Mouse (Mus musculus) T-helper 1 cell (primary cell): ENCODE results near the gene Msmp.

Source experiments
- in situ Hi-C: fragments of 300-600 bp; cut with MboI, MseI; formaldehyde crosslinking; loops from one replicate; pipeline ENCODE4 v1.15.1; 2025; ENCODE audit warnings: high pct_unique_total_duplicates

The Msmp gene

DNA sequence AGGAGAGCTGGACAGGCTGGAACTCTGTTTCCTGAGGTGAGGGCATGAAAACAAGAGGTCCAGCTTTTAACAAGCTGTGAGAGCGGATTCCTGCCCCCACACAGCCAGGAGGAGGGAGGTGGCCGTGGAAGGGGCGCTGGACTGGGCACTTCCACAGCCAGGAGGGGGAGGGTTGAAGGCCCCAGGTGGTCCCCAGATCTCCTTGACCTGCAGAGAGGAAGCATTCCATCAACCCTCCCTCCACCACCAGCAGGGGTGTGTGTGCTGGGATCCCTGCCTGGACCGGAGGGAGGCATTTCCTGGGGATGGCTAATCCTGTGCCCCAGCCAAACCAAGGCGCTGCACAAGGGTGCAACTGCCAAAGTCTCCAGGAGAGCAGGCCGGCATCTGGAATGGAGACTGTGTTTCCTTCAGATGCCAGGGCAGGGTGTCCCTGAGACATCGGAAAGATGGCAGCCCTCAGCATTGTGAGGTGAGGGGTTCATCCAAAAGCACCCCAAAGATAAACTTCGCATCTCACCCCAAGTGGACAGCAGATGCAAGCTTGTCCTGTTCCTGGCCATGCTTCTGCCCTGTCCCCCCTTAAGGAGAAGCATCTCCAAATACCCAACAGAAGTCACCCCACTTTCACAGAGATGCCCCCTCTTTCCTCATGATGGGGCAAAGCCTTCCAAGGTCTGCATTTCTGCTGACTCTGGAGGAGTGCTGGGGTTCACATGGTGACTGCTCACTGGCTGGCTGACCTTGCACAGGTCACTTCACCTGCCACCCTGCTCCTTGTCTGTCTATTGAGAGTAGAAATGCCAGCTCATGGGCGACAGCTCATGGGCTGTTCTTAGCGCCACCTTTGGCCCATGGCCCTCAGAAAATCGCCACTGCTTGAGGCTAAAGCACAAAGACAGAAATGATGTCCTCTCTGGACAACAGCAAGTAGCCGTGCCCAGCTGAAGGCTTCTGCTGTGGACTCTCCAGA lies at the start of gene Msmp:
Gene Msmp (minus strand): TSS at position 51 of the 973 bp plus-strand sequence.
- in situ Hi-C loops = no loop called here

DNA sequence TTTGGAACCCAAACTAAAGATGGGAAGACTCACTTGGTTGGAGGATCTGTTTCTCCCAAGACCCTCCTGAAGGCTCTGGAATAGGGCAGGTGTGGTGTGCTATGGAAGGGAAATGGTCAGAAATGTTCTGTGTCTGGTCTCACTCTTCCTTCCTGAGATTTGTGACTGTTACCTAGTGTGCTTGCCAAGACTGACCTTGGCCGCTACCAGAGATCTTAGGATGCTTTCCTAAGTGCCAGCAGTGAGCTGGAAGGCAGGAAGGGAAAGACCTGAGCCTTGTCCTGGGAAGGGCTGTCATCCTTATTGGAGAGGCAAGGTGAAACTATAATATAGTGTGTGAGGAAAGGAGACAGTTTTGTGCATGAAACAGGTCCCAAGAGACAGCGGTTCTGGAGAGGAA lies 49.4 kb upstream of the Msmp start:
- in situ Hi-C loops = loop anchor here (5.0 kb wide), 1 partner anchor 84 kb away; no protein-coding TSS in a partner anchor

DNA sequence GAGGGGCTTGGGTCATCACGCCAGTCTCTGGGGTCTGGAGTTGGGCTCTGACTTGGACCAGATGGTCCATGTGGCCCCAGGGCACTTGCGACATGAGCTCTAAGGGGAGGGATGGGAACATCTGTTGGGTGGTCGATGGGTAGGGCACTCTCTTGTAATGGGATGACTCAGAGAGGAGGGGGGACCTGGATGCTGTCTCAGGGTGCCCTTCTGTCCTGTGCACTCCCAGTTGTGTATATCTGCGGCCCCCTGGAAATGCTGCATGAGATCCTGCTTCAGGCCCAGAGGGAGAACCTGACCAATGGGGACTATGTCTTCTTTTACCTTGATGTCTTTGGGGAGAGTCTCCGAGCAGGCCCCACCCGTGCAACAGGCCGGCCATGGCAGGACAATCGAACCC lies 49.0 kb upstream of the Msmp start:
- in situ Hi-C loops = loop anchor here (5.0 kb wide), 1 partner anchor 84 kb away; no protein-coding TSS in a partner anchor

DNA sequence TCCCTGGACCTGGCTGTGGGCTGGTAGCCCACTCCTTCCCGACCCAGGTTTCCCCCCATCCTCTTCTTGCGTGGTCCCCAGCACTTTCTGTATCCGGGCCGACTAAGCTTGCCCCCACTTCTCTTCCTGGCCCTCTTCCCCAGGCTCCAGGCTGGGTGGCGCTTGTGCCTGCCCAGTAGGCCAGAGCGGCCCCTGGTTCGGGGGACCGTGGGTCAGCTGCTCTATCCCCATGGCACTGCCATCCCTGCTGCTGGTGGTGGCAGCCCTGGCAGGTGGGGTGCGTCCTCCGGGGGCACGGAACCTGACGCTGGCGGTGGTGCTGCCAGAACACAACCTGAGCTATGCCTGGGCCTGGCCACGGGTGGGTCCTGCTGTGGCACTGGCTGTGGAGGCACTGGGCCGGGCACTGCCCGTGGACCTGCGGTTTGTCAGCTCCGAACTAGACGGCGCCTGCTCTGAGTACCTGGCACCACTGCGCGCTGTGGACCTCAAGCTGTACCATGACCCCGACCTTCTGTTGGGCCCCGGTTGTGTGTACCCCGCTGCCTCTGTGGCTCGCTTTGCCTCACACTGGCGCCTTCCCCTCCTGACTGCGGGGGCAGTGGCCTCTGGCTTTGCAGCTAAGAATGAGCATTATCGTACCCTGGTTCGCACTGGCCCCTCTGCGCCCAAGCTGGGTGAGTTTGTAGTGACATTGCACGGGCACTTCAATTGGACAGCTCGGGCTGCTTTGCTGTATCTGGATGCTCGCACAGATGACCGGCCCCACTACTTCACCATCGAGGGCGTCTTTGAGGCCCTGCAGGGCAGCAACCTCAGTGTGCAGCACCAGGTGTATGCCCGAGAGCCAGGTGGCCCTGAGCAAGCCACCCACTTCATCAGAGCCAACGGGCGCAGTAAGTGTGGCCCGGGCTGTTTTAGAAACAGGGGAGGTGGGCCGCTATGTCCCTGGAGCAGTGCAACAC lies 47.9 kb upstream of the Msmp start:
- in situ Hi-C loops = loop anchor here (5.0 kb wide), 1 partner anchor 85 kb away; no protein-coding TSS in a partner anchor

DNA sequence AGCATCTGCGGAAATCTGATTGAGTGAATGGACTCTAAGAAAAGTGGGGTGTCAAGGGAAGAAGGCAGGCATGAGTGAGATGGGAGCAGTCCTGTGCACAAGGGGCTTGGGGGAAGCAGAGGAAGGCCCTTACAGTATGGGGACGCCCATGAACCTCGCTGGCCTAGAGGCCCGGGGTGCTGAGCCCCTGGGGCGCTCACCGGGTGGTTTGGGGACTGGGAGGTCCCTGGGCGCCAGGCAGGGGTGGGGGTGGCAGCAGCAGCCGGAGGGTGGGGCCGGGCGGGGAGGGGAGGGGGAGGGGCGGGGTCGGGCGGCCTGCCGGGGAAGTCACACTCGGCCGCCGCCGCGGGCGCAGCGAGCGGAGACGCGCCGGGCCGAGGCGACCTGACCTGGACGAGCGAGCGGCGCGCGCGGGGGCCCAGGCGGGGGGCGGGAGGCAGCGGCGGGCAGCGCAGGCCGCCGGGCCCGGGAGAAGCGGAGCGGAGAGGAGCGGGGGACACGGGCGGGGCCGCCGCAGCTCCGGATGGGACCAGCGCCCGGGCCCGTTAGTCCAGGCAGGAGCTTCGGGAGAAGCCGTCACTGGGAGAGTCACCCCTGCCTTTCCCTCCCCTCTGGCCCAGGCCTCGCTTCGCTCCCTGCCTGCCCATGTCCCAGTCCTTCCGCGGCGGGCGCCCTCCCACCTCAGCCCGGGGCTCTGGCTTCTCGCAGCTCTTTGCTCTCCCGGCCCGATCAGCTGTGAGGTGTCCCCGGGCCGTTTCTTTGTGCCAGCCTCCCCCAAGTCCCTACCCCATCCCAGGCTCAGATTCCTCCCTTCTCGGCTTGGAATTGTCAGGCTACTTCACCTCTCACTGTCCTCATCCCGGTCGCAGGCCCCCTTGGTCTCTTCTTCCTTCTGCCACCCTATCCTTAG lies 47.0 kb upstream of the Msmp start, which contains the start of gene Npr2:
Gene Npr2 (plus strand): TSS at position 890 of the 910 bp plus-strand sequence.
- in situ Hi-C loops = loop anchor here (5.0 kb wide), 1 partner anchor 86 kb away; no protein-coding TSS in a partner anchor

DNA sequence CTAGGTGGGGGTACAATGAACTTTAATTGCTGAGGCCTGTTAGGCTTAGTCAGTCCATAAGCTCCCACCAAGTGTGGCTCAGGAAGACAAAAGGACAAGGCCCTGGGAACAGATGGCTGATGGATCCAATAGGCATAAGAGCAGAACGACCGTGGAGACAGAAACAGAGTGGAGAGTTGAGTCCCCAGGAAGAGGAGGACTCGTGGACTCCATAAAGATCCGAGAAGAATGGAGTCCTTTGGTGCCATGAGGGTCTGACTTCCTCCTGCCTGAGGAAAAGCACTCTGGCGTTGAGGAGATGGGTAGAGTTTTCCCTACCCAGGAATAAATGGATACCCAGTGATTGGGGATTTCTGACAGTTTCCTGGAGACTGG lies 46.4 kb upstream of the Msmp start:
- in situ Hi-C loops = loop anchor here (5.0 kb wide), 1 partner anchor 87 kb away; no protein-coding TSS in a partner anchor

DNA sequence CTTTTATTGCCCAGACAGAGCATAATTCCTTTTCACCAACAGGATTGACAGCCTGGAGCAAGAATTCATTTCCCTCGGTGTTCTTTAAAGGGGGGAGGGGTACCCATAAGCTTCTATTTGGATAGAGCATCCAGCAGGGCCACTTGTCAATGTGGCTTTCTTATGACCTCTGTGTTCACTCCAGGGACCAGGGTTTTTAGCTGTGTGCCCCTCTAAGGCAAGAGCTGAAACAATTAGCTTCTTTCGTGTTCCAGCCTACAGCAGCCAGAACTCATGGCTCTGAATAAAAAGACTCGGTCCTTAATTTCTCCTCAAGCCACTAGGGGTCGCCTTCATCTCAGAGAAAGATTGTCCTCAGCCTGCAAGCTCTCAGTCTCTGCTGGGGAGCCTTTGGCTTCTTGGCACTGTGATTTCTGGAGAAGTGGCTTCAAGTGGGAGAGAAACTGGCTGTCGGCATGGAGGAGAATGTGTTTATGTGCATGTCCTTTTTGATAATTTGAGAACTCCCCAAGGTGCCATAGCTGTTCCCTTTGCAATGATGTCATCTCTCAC lies 45.8 kb upstream of the Msmp start:
- in situ Hi-C loops = loop anchor here (5.0 kb wide), 1 partner anchor 87 kb away; no protein-coding TSS in a partner anchor

DNA sequence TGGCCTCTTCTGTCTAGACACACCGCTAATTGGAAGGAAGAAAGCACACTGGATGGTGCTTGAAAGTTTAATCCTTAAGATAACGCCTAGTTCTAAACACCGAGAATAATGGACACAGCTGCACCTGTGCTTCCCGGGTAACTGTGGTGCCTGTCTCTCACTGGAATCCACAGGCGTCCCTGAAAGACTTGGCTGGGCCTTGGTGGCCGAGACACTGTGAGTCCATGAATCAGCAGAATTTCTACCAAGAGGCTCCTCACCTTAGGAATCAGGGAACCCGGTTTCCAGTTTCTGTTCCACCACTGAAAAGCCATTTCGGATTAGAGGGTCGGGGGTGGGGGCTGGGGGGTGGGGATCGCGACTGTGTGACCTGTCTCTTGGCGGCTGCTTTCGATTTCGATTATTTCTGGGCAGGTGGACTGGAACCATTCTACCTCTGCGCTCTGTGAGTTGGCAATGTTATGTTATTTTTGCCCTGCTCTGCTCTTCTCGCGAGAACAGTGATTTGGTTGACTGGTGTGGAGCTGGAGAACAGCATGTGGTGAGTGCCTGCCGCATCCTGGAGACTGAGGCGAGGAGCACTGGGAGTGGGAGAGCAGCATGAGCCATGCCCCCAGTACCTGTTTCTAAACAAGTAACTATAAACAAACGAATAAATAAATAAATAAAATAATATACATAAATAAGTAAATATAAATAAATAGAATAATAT lies 45.0 kb upstream of the Msmp start:
- in situ Hi-C loops = no loop called here

DNA sequence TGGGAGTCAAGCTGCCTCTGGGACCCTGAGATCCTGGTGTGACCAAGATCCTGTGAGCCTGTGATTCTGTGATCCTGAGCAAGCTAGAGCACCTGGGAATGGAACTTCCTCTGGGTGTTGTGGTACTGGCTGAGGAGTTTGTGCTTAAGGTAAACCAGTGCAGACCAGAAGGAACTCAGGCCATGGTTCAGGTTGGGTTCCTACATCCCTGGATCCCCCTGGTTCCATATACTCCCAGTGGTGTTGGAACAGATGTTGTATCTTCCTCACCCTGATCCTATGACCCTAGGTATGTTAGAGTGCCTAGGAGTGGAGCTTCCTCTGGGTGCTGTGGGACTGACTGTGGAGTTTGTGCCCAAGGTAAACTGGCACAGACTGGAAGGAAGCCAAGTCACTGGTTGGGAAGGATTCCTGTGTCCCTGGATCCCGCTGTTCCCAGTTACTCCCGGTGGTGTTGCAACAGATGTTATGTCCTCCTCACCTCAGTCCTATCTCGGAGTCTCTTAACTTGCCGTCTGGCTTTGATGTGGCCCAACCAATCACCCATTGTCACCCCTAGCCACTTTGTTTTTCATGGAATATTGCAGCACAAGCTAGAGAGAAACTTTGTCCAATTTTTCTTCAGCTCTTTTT lies 36.0 kb upstream of the Msmp start:
- in situ Hi-C loops = no loop called here

DNA sequence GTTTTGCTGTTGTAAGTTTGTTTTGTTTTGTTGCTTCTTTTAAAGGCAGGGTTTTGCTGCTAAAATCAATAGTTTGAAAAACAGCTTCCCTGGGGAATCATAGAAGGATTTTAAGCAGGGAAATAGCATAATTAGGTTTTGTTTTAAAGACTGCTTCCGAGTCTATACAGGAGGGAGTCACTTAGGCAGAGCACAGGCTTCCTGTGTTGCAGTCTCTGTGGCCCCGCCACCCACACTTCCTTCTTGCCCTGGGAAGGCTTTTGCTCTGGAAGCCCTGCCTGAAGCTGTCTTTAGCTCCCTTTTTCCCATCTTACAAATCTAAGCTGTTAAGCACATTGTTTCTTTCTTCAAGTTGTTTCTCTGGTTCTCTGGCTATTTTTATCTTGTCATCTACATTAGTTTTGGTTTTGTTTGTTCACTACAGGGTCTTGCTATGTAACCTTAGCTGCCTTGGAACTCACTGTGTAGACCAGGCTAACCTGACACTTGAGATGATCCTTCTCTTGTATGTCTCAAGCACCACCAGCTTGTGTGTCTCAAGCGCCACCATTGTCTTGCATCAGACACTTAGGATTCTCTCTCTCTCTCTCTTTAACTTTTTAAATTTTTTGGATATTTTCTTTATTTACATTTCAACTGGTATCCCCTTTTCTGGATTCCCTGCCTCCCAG lies 28.9 kb upstream of the Msmp start:
- in situ Hi-C loops = no loop called here

DNA sequence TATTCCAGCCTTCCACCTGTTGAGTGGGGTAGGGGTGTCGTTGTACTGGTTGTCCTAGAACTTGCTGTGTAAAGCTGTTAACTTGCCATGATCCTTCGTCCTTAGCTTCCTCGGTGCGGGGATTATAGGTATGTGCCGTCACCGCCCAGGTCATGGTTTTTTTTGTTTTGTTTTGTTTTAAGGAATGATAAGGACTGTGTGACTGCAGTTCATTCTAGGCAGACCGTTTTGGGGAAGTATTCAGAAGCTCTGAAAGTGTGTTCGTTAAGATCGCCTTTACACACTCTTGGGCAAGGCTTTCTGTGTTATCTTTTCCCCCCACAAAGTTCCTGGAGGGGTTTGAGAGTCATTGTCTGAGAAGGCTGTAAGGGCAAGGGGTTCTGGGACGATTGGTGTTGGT lies 28.2 kb upstream of the Msmp start:
- in situ Hi-C loops = no loop called here

DNA sequence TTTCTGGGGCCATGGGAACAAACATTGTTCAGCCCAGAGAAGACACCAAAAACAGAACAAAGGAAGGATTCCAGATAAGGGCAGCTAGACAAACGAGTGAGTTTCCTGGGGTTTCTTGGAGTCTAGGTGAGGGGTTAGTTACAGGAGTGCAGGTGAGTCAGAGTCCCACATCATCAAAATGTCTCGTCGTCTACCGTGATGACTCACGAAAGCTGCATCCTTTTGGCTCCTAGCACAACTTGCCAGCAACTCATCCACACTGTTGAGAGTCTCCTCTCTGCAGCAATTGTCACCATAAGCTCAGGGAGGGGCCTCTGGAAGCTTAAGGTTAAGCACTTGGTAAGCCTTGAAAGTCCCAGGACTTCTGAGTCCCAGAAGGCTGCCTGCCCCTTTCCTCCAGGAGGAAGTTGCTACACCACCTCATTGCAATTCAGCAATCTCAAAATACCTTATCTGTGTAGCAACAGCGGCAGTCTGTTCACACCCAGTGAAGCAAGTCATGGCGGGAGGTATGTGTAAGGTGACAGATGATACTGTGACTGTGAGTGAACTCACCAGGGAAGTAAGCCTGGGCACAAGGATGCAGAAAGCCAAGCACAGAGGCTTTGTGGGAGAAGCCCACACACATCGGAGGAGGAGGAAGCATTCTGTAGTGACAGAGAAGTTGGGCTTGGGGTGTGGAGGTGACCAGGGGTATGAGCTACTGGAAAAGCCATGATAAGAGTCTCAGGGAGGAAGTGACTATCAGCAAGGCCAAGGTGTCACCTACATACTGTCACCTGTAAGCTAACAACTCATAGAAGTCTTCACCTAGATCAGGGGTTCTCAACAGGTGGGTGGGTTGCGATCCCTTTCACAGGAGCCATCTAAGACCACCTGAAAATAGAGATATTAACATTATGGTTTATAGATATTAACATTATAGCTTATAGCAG lies 20.7 kb upstream of the Msmp start:
- in situ Hi-C loops = no loop called here

DNA sequence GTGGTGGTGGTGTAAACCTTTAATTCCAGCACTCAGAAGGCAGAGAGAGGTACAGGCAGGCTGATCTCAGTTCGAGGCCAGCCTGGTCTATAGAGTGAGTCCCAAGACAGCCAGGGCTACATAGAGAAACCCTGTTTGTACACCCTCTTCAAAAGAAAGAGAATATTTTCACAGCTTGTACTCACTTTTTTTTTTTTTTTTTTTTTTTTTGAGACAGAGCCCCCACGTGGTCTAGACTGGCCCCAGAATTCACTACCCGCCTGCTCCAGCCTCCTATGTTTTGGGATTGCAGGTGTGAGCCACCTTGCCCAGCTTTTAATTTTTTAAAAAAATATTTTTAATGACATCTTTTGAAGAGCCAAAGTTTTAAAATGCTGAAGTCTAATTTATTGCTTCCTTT lies 19.8 kb upstream of the Msmp start:
- in situ Hi-C loops = no loop called here

DNA sequence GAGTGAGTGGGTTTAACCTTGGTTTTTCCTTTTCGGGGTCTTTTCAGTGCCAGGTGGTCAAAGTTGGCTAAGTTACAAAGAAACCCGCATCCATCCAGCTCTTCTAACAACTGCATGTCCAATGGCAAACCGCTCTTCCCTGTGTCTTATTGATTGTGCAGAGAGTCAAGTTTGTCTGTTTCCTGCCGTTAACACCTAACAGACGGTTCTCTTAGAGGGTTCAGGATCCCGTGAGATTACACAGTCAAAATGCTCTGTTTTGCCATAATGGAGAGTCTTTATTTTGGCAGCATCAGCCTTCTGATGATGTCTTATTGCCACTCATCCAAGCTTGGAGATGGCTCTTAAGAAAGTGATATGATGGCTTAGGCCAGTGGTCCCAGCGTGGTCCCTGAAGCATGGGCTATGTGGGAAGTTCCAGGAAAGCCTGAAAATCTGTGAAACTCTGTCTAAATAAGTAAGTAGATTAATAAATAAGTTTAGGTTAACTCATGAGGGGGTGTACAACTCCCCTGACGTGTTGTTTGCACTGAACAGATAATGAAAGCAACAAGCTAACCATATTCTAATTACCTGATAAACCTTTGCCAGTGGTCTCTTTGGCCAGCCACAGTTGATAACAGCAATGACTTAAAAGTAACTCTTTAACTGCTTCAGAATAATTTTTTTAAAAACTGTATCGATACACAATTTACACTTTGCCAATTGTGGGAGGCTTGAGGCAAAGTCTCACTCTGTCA lies 16.1 kb upstream of the Msmp start:
- in situ Hi-C loops = no loop called here

DNA sequence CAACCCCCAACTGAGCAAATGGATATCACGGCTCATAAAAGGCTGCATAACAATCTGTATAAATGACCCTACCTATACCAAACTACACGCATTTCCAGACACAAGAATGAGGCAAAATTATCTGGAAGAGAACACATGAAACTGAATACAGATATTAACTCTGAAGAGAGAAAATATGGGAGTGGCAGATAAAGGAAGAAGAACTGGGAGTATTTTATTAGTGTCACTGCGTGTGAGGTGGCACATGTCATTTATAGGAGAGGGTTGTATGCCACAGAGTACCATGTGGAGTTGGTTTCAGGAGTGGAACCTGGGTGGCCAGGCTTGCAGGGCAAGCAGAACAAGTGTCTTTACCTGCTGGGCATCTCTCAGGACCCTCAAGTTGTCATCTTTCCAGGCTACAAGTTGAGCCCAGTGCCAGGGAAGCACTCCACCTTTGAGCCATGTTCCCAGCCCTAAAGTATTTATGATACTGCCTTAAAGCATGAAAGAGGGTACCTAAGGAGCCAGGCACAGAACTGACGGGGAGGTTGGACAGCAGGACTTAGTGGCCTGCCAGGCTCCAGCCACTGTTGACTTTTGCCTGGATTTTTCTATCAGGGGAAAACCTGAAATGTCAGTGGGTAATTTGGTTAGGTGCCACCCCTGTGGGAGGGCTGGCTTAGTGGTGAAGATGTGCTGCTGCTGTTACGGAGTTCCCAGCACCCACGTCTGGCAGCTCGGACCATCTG lies 14.5 kb upstream of the Msmp start:
- in situ Hi-C loops = loop anchor here (10.0 kb wide), 1 partner anchor 1256 kb away; no protein-coding TSS in a partner anchor

DNA sequence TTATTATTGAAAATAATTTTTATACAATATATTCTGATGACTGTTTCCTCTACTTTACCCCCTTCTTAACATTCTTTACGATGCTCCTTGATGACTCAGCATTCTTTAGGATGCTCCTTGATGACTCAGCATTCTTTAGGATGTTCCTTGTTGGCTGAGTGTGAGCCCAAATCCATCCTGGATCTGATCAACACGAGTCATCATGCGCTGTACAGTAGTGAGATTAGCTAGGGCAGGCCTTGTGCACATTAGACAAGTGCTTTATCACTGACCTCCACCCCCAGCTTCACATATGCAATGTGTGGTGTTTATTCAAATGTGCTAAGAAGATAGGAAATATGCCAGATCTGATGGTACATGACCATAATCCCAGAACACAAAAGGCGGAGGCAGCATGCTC lies 13.9 kb upstream of the Msmp start:
- in situ Hi-C loops = loop anchor here (10.0 kb wide), 1 partner anchor 1257 kb away; no protein-coding TSS in a partner anchor
